Mouse (Mus musculus): ENCODE results near the gene Gm13119. TPM values are rescaled to one million over a fixed set of nuclear protein-coding genes. Genes with fewer than 3 reads are reported as not detected.

Gm13119 gene
- not detected in 2 replicates for polyA plus RNA-seq (2015; fragmentation: Nextera tagmentation; extraction: Ambion mirVana)

GRCm38 (mm10) chr4:144357642-144358041, at the start of gene Gm13119:
Gm13119 (plus strand) TSS chr4:144357942.

GRCm38 (mm10) chr4:144329949-144330348, 27.8 kb upstream of the Gm13119 start, which contains the start of gene Gm13128:
Gm13128 (plus strand) TSS chr4:144330249.

GRCm38 (mm10) chr4:144377911-144378310, 20.2 kb downstream of the Gm13119 start, which contains the start of gene Pramef20:
Pramef20 (minus strand) TSS chr4:144377933.

GRCm38 (mm10) chr4:144408290-144408689, 50.5 kb downstream of the Gm13119 start, which contains the start of gene Pramef12:
Pramef12 (minus strand) TSS chr4:144408464.

Other genes starting within 250 kb of the Gm13119 start
- not detected in 2 replicates for gene Oog3, start 195.3 kb upstream of the Gm13119 start, polyA plus RNA-seq (2015; fragmentation: Nextera tagmentation; extraction: Ambion mirVana)
- not detected in 2 replicates for gene Oog2, start 167.2 kb upstream of the Gm13119 start, polyA plus RNA-seq (2015; fragmentation: Nextera tagmentation; extraction: Ambion mirVana)
- not detected in 2 replicates for gene C87977, start 144.6 kb upstream of the Gm13119 start, polyA plus RNA-seq (2015; fragmentation: Nextera tagmentation; extraction: Ambion mirVana)
- not detected in 2 replicates for gene Pramel5, start 77.5 kb upstream of the Gm13119 start, polyA plus RNA-seq (2015; fragmentation: Nextera tagmentation; extraction: Ambion mirVana)
- gene Gm13128, start 27.7 kb upstream of the Gm13119 start, polyA plus RNA-seq (2015; fragmentation: Nextera tagmentation; extraction: Ambion mirVana): not detected in 2 replicates
- gene Pramef20, start 20.0 kb downstream of the Gm13119 start, polyA plus RNA-seq (2015; fragmentation: Nextera tagmentation; extraction: Ambion mirVana): not detected in 2 replicates
- gene Pramef12, start 50.5 kb downstream of the Gm13119 start, polyA plus RNA-seq (2015; fragmentation: Nextera tagmentation; extraction: Ambion mirVana): not detected in 2 replicates
- not detected in 2 replicates for gene 1700012P22Rik, start 80.8 kb downstream of the Gm13119 start, polyA plus RNA-seq (2015; fragmentation: Nextera tagmentation; extraction: Ambion mirVana)
- gene Gm9944, start 95.4 kb downstream of the Gm13119 start, polyA plus RNA-seq (2015; fragmentation: Nextera tagmentation; extraction: Ambion mirVana): not detected in 2 replicates
- gene Aadacl3, start 105.8 kb downstream of the Gm13119 start, polyA plus RNA-seq (2015; fragmentation: Nextera tagmentation; extraction: Ambion mirVana): not detected in 2 replicates
- gene 9430007A20Rik, start 161.9 kb downstream of the Gm13119 start, polyA plus RNA-seq (2015; fragmentation: Nextera tagmentation; extraction: Ambion mirVana): not detected in 2 replicates
- not detected in 2 replicates for gene Gm13124, start 207.2 kb downstream of the Gm13119 start, polyA plus RNA-seq (2015; fragmentation: Nextera tagmentation; extraction: Ambion mirVana)